Mouse (Mus musculus) frontal cortex, adult (tissue): ENCODE data around the gene Olfr1501.
"Not testable (repeated sequence)": the region's sequence is repeated elsewhere in the genome, so short reads cannot be mapped to it uniquely, and the experiment has no call there.

Experiments
- ATAC-seq: cut with Nextera tagmentation; 2 replicates; pipeline ENCODE4 v1.9.2; 2017; ENCODE audit warnings: mild to moderate bottlenecking, moderate library complexity, mixed read lengths; ENCODE audit not compliant: low TSS enrichment

Gene Olfr1501

GRCm38 (mm10) chr19:13850592-13850991 lies at the start of gene Olfr1501:
Gene Olfr1501, minus strand, starts transcription at chr19:13850692.
- ATAC-seq: not testable (repeated sequence)

- ATAC-seq: no peak
These were observed 47.3 kb upstream of the Olfr1501 start, which contains the start of gene Olfr1504 for GRCm38 (mm10) chr19:13897828-13898227. Gene Olfr1504, minus strand, starts transcription at chr19:13897928.

- ATAC-seq: no peak
These were observed 11.0 kb upstream of the Olfr1501 start, which contains the start of gene Olfr1502 for GRCm38 (mm10) chr19:13861495-13861894. Gene Olfr1502, plus strand, starts transcription at chr19:13861795.

- ATAC-seq: no peak
These were observed 20.1 kb downstream of the Olfr1501 start, which contains the start of gene Olfr1500 for GRCm38 (mm10) chr19:13830388-13830787. Gene Olfr1500, minus strand, starts transcription at chr19:13830488.

GRCm38 (mm10) chr19:13828447-13828846 lies 22.0 kb downstream of the Olfr1501 start:
- no peak for ATAC-seq

- no peak for ATAC-seq
These were observed 29.6 kb downstream of the Olfr1501 start for GRCm38 (mm10) chr19:13820847-13821246.

GRCm38 (mm10) chr19:13819347-13819746 lies 31.1 kb downstream of the Olfr1501 start, which contains the start of gene Olfr1499:
Gene Olfr1499, minus strand, starts transcription at chr19:13819447.
- ATAC-seq: no peak

- peak; percentile 91 for ATAC-seq
These were observed 31.7 kb downstream of the Olfr1501 start for GRCm38 (mm10) chr19:13818827-13819226.

GRCm38 (mm10) chr19:13812823-13813222 lies 37.7 kb downstream of the Olfr1501 start:
- no peak for ATAC-seq

GRCm38 (mm10) chr19:13805486-13805885 lies 45.0 kb downstream of the Olfr1501 start:
- not testable (repeated sequence) for ATAC-seq

GRCm38 (mm10) chr19:13798102-13798501 lies 52.4 kb downstream of the Olfr1501 start, which contains the start of gene Olfr1497:
Gene Olfr1497, minus strand, starts transcription at chr19:13798202.
- no peak for ATAC-seq
